Mouse (Mus musculus): ENCODE measurements around the gene Trpc4ap. TPM values are rescaled to one million over a fixed set of nuclear protein-coding genes. Genes with fewer than 3 reads are reported as not detected.

The Trpc4ap gene
- polyA plus RNA-seq, 1 experiment from 2014 or later, result 138 TPM

GRCm38 (mm10) chr2:155634562-155634961, 57.6 kb downstream of the Trpc4ap start:
- ATAC-seq (replicated peaks; ENCODE audit: low FRiP score), result no peak
- H3K4me3 ChIP-seq (replicated peaks), result no peak overlapping the region
- no peaks in the 10 kb centered on the region for H3K9me3 ChIP-seq (replicated peaks)
- no peak overlapping the region for H3K4me2 ChIP-seq
- H3K9ac ChIP-seq, result no peak overlapping the region
- H3K27ac ChIP-seq, result no peak overlapping the region
- H3K36me3 ChIP-seq, result peaks cover 75% of the 10 kb centered on the region
- peaks cover 38% of the 10 kb centered on the region for H3K27me3 ChIP-seq
- WGBS, result 91% methylated on average over 8 of the region's 8 CpGs
- peaks cover 32% of the 10 kb centered on the region for H3K4me1 ChIP-seq

GRCm38 (mm10) chr2:155633731-155634130, 58.5 kb downstream of the Trpc4ap start:
- Histone ChIP-seq H3K4me2 (no peak overlapping the region), H3K36me3 (peaks cover 66% of the 10 kb centered on the region), H3K27ac (no peak overlapping the region)

GRCm38 (mm10) chr2:155633121-155633520, 59.1 kb downstream of the Trpc4ap start:
- WGBS, result 70% methylated on average over 19 of the region's 19 CpGs
- no peak overlapping the region for H3K4me2 ChIP-seq
- no peak overlapping the region for H3K4me3 ChIP-seq (replicated peaks)
- H3K36me3 ChIP-seq, result peaks cover 60% of the 10 kb centered on the region
- H3K9ac ChIP-seq, result no peak overlapping the region
- no peaks in the 10 kb centered on the region for H3K9me3 ChIP-seq (replicated peaks)
- ATAC-seq (replicated peaks; ENCODE audit: low FRiP score), result no peak
- peaks cover 42% of the 10 kb centered on the region for H3K4me1 ChIP-seq
- H3K27me3 ChIP-seq, result peaks cover 53% of the 10 kb centered on the region
- no peak overlapping the region for H3K27ac ChIP-seq

More at GRCm38 (mm10) chr2:155633731-155634130, 58.5 kb downstream of the Trpc4ap start:
- Histone ChIP-seq H3K27me3 (peaks cover 47% of the 10 kb centered on the region), H3K4me1 (peaks cover 41% of the 10 kb centered on the region), H3K4me3 (replicated peaks) (no peak overlapping the region), H3K9ac (no peak overlapping the region), H3K9me3 (replicated peaks) (no peaks in the 10 kb centered on the region)
- WGBS, result 94% methylated on average over 9 of the region's 9 CpGs
- no peak for ATAC-seq (replicated peaks; ENCODE audit: low FRiP score)

- H3K4me1 ChIP-seq, result peaks cover 42% of the 10 kb centered on the region
- H3K36me3 ChIP-seq, result peaks cover 52% of the 10 kb centered on the region
- H3K9ac ChIP-seq, result no peak overlapping the region
- peaks cover 61% of the 10 kb centered on the region for H3K27me3 ChIP-seq
- H3K4me3 ChIP-seq (replicated peaks), result no peak overlapping the region
- H3K4me2 ChIP-seq, result no peak overlapping the region
- no peaks in the 10 kb centered on the region for H3K9me3 ChIP-seq (replicated peaks)
- no peak overlapping the region for H3K27ac ChIP-seq
- no peak for ATAC-seq (replicated peaks; ENCODE audit: low FRiP score)
- WGBS, result 72% methylated on average over 30 of the region's 30 CpGs
These were observed 59.8 kb downstream of the Trpc4ap start for GRCm38 (mm10) chr2:155632138-155632936.

- WGBS, result 26% methylated on average over 43 of the region's 43 CpGs
- no peak overlapping the region for H3K4me3 ChIP-seq (replicated peaks)
- no peaks in the 10 kb centered on the region for H3K9me3 ChIP-seq (replicated peaks)
- H3K27ac ChIP-seq, result no peak overlapping the region
- peaks cover 37% of the 10 kb centered on the region for H3K36me3 ChIP-seq
- H3K9ac ChIP-seq, result no peak overlapping the region
- H3K27me3 ChIP-seq, result peaks cover 73% of the 10 kb centered on the region
- ATAC-seq (replicated peaks; ENCODE audit: low FRiP score), result no peak
- H3K4me1 ChIP-seq, result peaks cover 50% of the 10 kb centered on the region
- peak overlapping the region; percentile 2; the same call in 1 of the 2 replicates for H3K4me2 ChIP-seq
These were observed 61.4 kb downstream of the Trpc4ap start for GRCm38 (mm10) chr2:155630590-155631416.

- no peak for ATAC-seq (replicated peaks; ENCODE audit: low FRiP score)
- H3K27me3 ChIP-seq, result peaks cover 79% of the 10 kb centered on the region
These were observed 62.0 kb downstream of the Trpc4ap start for GRCm38 (mm10) chr2:155630153-155630552.

GRCm38 (mm10) chr2:155629231-155629661, 62.9 kb downstream of the Trpc4ap start:
- Histone ChIP-seq H3K4me3 (replicated peaks) (peak overlapping the region; percentile 42), H3K27me3 (peaks cover 79% of the 10 kb centered on the region), H3K4me1 (peaks cover 50% of the 10 kb centered on the region), H3K9me3 (replicated peaks) (no peaks in the 10 kb centered on the region), H3K4me2 (peak overlapping the region; percentile 75), H3K9ac (peak overlapping the region; percentile 37), H3K27ac (no peak overlapping the region), H3K36me3 (peaks cover 21% of the 10 kb centered on the region)
- ATAC-seq (replicated peaks; ENCODE audit: low FRiP score), result peak; percentile 30
- 2% methylated on average over 35 of the region's 35 CpGs for WGBS

More at GRCm38 (mm10) chr2:155630153-155630552, 62.0 kb downstream of the Trpc4ap start:
- Histone ChIP-seq H3K4me2 (peak overlapping the region; percentile 2; the same call in 1 of the 2 replicates), H3K36me3 (peaks cover 30% of the 10 kb centered on the region), H3K4me1 (peaks cover 50% of the 10 kb centered on the region), H3K9me3 (replicated peaks) (no peaks in the 10 kb centered on the region), H3K27ac (no peak overlapping the region), H3K9ac (no peak overlapping the region), H3K4me3 (replicated peaks) (no peak overlapping the region)
- 42% methylated on average over 20 of the region's 20 CpGs for WGBS

GRCm38 (mm10) chr2:155628519-155628918, 63.7 kb downstream of the Trpc4ap start:
- Histone ChIP-seq H3K9me3 (replicated peaks) (no peaks in the 10 kb centered on the region), H3K9ac (no peak overlapping the region), H3K27ac (no peak overlapping the region), H3K4me2 (peak overlapping the region; percentile 75), H3K36me3 (peaks cover 14% of the 10 kb centered on the region), H3K4me3 (replicated peaks) (no peak overlapping the region), H3K27me3 (peaks cover 82% of the 10 kb centered on the region), H3K4me1 (peaks cover 50% of the 10 kb centered on the region)
- WGBS, result 82% methylated on average over 13 of the region's 13 CpGs
- ATAC-seq (replicated peaks; ENCODE audit: low FRiP score), result no peak

GRCm38 (mm10) chr2:155628112-155628511, 64.1 kb downstream of the Trpc4ap start:
- WGBS, result 83% methylated on average over 9 of the region's 9 CpGs
- H3K4me2 ChIP-seq, result no peak overlapping the region
- H3K4me1 ChIP-seq, result peaks cover 50% of the 10 kb centered on the region
- ATAC-seq (replicated peaks; ENCODE audit: low FRiP score), result no peak
- H3K36me3 ChIP-seq, result peaks cover 10% of the 10 kb centered on the region
- H3K4me3 ChIP-seq (replicated peaks), result no peak overlapping the region
- H3K9me3 ChIP-seq (replicated peaks), result no peaks in the 10 kb centered on the region
- H3K9ac ChIP-seq, result no peak overlapping the region
- H3K27me3 ChIP-seq, result peaks cover 80% of the 10 kb centered on the region
- H3K27ac ChIP-seq, result no peak overlapping the region

- Histone ChIP-seq H3K9me3 (replicated peaks) (no peaks in the 10 kb centered on the region), H3K9ac (no peak overlapping the region), H3K27me3 (peaks cover 72% of the 10 kb centered on the region), H3K36me3 (peaks cover 2% of the 10 kb centered on the region; the same call in 1 of the 2 replicates), H3K27ac (no peak overlapping the region), H3K4me3 (replicated peaks) (no peak overlapping the region), H3K4me2 (no peak overlapping the region), H3K4me1 (peaks cover 43% of the 10 kb centered on the region)
- no peak for ATAC-seq (replicated peaks; ENCODE audit: low FRiP score)
- WGBS, result 52% methylated on average over 21 of the region's 21 CpGs
These were observed 65.0 kb downstream of the Trpc4ap start for GRCm38 (mm10) chr2:155627030-155627738.

- Histone ChIP-seq H3K36me3 (no peaks in the 10 kb centered on the region), H3K9me3 (replicated peaks) (no peaks in the 10 kb centered on the region), H3K4me2 (no peak overlapping the region), H3K27me3 (peaks cover 65% of the 10 kb centered on the region), H3K4me1 (peaks cover 33% of the 10 kb centered on the region), H3K27ac (no peak overlapping the region), H3K9ac (no peak overlapping the region), H3K4me3 (replicated peaks) (no peak overlapping the region)
- 43% methylated on average over 15 of the region's 15 CpGs for WGBS
- no peak for ATAC-seq (replicated peaks; ENCODE audit: low FRiP score)
These were observed 65.9 kb downstream of the Trpc4ap start for GRCm38 (mm10) chr2:155626277-155626676.

Data from kidney, embryonic 15.5 days (tissue).